Mouse (Mus musculus): ENCODE measurements at regions not wholly inside any gene's neighbourhood (a gene's known extent, or its start where the extent isn't known, plus 50 kb on each side); places are given as distances from the start of the nearest gene placed in this dataset.

DNA sequence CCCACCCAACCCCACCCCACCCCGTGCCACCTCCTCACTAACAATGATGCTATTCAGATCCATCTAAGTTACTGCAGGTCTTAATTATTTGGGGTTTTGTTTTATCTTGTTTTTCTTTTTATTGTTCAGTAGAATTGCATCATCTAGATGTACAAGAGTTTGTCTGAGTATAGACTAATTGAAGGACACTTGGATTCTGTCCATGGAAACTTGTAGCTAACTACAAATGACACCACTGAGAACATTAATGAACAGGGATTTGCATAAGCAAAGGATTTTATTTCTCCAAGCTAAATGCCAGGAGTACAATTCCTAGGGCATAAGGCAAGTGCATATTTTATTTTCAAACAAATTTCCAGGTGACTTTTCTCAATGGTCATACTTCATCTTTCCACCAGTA is 318.4 kb upstream of the Slc7a11 start:
- no peak overlapping the region for H3K9ac ChIP-seq
- ATAC-seq, result no peak
- no peak overlapping the region for H3K4me3 ChIP-seq (replicated peaks)
- no peak overlapping the region for H3K27ac ChIP-seq
- no peaks in the 10 kb centered on the region for H3K36me3 ChIP-seq
- 0% methylated on average over 1 of the region's 1 CpGs for WGBS
- no peaks in the 10 kb centered on the region for H3K4me1 ChIP-seq (replicated peaks)
- no peaks in the 10 kb centered on the region for H3K27me3 ChIP-seq (replicated peaks)
- no peak overlapping the region for H3K4me2 ChIP-seq (replicated peaks)
- H3K9me3 ChIP-seq, result no peaks in the 10 kb centered on the region

DNA sequence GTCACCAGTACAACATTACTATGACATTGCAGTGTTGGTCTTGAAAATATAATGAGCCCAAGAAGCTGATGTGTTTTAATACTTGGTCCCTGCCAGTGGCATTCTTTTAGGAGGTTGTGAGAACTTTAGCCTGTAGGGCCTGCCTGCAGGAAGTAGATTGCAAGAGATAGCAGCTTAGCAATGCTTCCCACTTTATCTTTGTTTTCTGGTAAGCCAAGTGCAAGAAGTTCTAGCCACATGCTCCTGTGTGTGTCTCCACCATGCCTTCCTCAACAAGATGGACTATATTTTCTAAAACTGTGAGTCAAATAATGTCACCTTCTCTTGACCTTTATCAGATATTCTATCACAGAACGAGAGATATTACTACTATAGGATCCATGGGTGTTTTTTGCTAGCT is 314.7 kb upstream of the Slc7a11 start:
- H3K27ac ChIP-seq, result no peak overlapping the region
- no peaks in the 10 kb centered on the region for H3K27me3 ChIP-seq (replicated peaks)
- H3K9me3 ChIP-seq, result no peaks in the 10 kb centered on the region
- ATAC-seq, result no peak
- H3K4me1 ChIP-seq (replicated peaks), result no peaks in the 10 kb centered on the region
- no peak overlapping the region for H3K4me2 ChIP-seq (replicated peaks)
- no peak overlapping the region for H3K4me3 ChIP-seq (replicated peaks)
- H3K36me3 ChIP-seq, result no peaks in the 10 kb centered on the region
- no peak overlapping the region for H3K9ac ChIP-seq
- WGBS, result 79% methylated on average over 1 of the region's 1 CpGs

DNA sequence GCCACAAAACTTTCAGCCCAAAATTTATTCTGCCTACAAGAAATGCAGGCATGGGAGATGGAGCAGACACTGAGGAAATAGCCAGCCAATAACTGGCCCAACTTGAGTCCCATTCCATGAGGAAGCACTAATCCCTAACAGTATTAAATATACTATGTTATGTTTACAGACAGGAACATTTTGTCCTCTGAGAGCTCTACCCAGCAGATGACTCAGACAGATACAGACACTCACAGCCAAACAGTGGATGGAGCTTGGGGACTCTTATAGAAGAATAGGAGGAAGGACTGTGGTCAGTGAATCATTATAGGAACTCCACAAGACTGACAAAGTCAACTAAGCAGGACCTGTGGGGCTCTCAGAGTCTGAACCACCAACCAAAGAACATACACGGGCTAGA is 293.8 kb upstream of the Slc7a11 start:
- H3K27me3 ChIP-seq (replicated peaks), result no peaks in the 10 kb centered on the region
- no peaks in the 10 kb centered on the region for H3K4me1 ChIP-seq (replicated peaks)
- no peak overlapping the region for H3K9ac ChIP-seq
- 79% methylated on average over 1 of the region's 1 CpGs for WGBS
- no peaks in the 10 kb centered on the region for H3K9me3 ChIP-seq
- ATAC-seq, result no peak
- no peak overlapping the region for H3K4me3 ChIP-seq (replicated peaks)
- H3K36me3 ChIP-seq, result no peaks in the 10 kb centered on the region
- no peak overlapping the region for H3K27ac ChIP-seq
- no peak overlapping the region for H3K4me2 ChIP-seq (replicated peaks)

DNA sequence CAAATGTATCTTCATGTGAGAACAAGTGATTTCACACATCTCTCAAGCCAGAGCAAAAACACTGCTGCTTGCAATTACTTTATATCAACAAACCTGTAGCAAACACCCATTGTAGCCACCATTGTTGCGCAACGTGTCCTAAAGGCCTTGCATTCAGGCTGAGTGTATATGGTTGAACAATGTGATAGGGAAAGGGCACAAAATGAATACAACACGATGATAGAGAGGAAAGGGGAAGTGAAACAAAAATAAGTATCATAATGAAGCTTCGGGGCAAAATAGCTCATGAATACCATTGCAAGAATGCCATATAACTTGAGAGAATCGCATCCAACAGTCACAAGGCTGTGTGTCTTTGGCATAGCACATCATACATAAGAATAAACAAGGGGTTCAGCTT is 275.6 kb upstream of the Slc7a11 start:
- H3K27ac ChIP-seq, result no peak overlapping the region
- ATAC-seq, result no peak
- no peaks in the 10 kb centered on the region for H3K4me1 ChIP-seq (replicated peaks)
- H3K9ac ChIP-seq, result no peak overlapping the region
- WGBS, result 87% methylated on average over 5 of the region's 5 CpGs
- no peak overlapping the region for H3K4me2 ChIP-seq (replicated peaks)
- H3K36me3 ChIP-seq, result no peaks in the 10 kb centered on the region
- H3K9me3 ChIP-seq, result no peaks in the 10 kb centered on the region
- no peaks in the 10 kb centered on the region for H3K27me3 ChIP-seq (replicated peaks)
- H3K4me3 ChIP-seq (replicated peaks), result no peak overlapping the region

DNA sequence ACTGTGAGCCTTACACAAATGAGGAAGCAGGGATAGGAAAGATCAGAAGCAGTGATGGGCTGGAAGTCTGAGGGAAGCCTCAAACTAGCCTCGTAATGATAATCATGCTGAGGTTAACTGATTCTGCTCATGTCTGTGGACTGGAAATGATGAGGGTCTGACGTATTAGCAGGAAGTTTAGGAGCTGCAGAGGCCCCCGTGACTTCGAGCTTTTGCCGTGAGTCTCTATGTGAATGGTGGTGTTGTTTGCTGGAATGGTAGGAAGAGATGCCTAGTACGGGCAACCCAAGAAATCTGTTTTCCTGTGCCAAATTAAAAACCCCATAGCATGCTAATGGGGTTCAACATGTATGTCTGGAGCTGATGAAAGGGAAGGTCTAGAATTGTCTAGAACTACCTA is 270.0 kb upstream of the Slc7a11 start:
- H3K4me3 ChIP-seq (replicated peaks), result no peak overlapping the region
- no peak overlapping the region for H3K27ac ChIP-seq
- no peak for ATAC-seq
- no peak overlapping the region for H3K4me2 ChIP-seq (replicated peaks)
- no peak overlapping the region for H3K9ac ChIP-seq
- 90% methylated on average over 6 of the region's 6 CpGs for WGBS
- no peaks in the 10 kb centered on the region for H3K36me3 ChIP-seq
- no peaks in the 10 kb centered on the region for H3K4me1 ChIP-seq (replicated peaks)
- no peaks in the 10 kb centered on the region for H3K27me3 ChIP-seq (replicated peaks)
- H3K9me3 ChIP-seq, result no peaks in the 10 kb centered on the region

DNA sequence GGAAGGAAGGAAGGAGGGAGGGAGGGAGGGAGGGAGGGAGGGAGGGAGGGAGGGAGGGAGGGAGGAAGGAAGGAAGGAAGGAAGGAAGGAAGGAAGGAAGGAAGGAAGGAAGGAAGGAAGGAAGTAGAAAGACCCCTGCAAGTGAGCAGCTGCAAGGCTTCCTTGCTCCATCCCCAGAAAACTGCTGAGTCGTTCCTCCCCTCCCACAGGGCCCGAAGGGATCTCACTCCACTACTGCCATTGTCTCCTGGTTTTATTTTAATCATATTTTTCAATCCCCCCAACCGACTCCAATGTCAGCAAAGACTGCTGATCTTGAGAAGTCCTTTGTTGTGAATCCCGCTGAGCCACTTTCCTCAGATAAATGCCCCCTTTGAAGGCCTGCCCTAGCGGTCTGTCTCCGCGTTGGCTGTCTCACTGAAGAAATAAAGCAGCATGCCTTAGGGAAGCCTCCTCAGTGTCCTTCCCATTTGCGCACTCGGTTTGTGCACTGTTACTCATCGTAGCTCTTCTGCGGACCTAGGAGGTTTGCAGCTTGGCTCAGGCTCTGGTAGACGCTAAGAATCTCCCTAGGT is 266.1 kb upstream of the Slc7a11 start:
- no peak overlapping the region for H3K9ac ChIP-seq
- WGBS, result 36% methylated on average over 12 of the region's 12 CpGs
- H3K27ac ChIP-seq, result no peak overlapping the region
- no peaks in the 10 kb centered on the region for H3K4me1 ChIP-seq (replicated peaks)
- H3K4me3 ChIP-seq (replicated peaks), result no peak overlapping the region
- ATAC-seq, result no peak
- no peaks in the 10 kb centered on the region for H3K9me3 ChIP-seq
- no peaks in the 10 kb centered on the region for H3K27me3 ChIP-seq (replicated peaks)
- H3K4me2 ChIP-seq (replicated peaks), result no peak overlapping the region
- H3K36me3 ChIP-seq, result no peaks in the 10 kb centered on the region

DNA sequence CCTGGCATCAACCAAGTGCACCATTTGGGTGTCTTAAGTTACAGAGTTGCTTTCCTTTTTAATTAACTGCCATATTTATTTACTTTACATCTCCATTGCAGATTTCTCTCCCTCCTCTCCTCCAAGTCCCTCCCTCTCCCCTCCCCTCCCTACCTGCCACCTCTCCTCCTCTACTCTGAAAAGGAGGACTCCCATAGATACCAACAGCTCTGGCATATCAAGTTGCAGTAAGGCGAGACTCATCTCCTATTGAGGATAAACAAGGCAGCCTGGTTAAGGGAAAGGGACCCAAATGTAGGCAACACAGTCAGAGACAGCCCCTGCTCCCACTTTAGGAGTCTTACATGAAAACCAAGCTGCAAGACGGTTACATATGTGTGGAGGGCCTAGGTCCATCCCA is 263.3 kb upstream of the Slc7a11 start:
- no peak overlapping the region for H3K4me2 ChIP-seq (replicated peaks)
- no peak for ATAC-seq
- no peak overlapping the region for H3K4me3 ChIP-seq (replicated peaks)
- H3K9ac ChIP-seq, result no peak overlapping the region
- H3K4me1 ChIP-seq (replicated peaks), result no peaks in the 10 kb centered on the region
- 57% methylated on average over 2 of the region's 2 CpGs for WGBS
- H3K9me3 ChIP-seq, result no peaks in the 10 kb centered on the region
- H3K27me3 ChIP-seq (replicated peaks), result no peaks in the 10 kb centered on the region
- H3K27ac ChIP-seq, result no peak overlapping the region
- no peaks in the 10 kb centered on the region for H3K36me3 ChIP-seq

DNA sequence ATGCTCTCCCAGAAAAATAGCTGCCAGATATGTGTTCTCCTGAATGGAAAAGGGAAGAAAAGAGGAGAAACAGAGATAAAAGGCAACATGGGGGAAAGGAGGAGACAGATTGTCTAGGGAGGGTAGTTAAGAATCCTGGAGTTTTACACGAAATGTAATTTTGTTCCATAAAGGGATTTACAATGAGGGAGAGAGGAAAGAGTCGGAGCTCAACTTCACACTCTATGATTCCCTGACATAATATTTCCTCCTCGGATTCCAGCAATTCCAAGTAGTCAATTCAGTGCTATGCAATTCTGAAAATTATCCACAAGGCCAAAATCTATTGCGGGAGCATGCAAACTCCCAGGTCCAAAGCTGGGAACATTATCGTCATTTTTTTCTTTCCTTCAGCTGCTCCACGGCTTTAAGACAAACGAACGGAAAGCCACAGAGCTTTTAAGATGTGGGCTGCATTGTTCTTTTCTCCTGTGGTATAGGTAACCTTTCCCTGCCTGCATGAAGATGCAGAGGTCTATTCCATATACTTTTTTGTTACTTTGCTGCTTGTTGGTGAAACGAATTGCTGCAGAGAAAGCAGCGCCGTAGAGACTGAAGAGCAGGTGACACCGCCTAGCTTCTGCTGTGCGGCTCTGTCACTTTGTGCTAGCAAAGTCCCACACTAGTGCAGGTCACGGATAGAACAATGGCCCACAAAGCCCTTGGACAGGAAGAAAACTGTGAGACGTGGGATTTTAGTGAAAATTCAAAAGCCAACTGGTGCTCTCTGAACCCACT is 251.7 kb upstream of the Slc7a11 start:
- no peaks in the 10 kb centered on the region for H3K4me1 ChIP-seq (replicated peaks)
- no peak overlapping the region for H3K4me3 ChIP-seq (replicated peaks)
- H3K36me3 ChIP-seq, result no peaks in the 10 kb centered on the region
- WGBS, result 61% methylated on average over 15 of the region's 15 CpGs
- H3K9ac ChIP-seq, result no peak overlapping the region
- ATAC-seq, result no peak
- H3K27ac ChIP-seq, result peak overlapping the region; percentile 40
- no peaks in the 10 kb centered on the region for H3K9me3 ChIP-seq
- no peaks in the 10 kb centered on the region for H3K27me3 ChIP-seq (replicated peaks)
- no peak overlapping the region for H3K4me2 ChIP-seq (replicated peaks)

DNA sequence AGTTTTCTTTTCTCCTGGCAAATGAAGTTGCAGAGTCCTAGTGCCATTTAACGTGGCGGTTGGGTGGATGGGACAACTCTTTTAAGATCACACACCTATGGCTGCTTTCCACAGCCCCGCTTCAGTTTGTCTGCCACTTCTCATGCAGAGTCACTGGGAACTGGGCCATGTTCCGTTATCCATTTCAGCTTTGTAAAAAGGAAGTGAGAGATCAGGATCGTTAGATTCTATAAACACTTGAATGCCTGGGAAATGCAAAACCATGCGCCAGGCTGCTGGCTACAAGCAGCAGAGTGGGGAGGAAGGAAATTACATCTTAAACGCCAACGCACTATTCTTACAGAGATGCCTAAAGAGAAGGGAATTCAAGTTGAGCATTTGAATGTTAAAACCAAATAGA is 251.1 kb upstream of the Slc7a11 start:
- Histone ChIP-seq H3K4me2 (replicated peaks) (no peak overlapping the region), H3K27ac (0 out of 2 replicates have a peak overlapping the region, but pooled peaks have one; percentile 40), H3K36me3 (no peaks in the 10 kb centered on the region), H3K4me3 (replicated peaks) (no peak overlapping the region), H3K27me3 (replicated peaks) (no peaks in the 10 kb centered on the region), H3K4me1 (replicated peaks) (no peaks in the 10 kb centered on the region), H3K9me3 (no peaks in the 10 kb centered on the region), H3K9ac (no peak overlapping the region)
- 35% methylated on average over 8 of the region's 8 CpGs for WGBS
- ATAC-seq, result 0 out of 2 replicates have a peak, but pooled peaks have one; percentile 28

DNA sequence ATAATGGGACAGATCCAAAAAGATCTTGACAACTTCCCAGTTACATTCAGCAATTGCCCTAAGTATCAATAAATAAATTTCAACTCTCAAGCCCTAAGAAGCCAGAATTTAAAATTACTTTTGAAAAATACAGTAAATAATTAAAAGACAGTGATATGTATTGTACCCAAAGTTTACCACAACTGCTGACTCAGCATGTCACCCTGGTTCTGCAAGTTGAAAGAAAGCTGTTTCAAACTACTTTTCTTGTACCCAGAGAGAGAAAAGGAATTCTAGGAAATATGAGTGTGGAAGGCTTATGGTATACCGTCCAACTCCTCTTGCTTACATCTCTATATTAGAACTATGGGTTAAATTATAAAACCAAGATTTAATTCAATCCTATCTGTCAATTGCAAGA is 248.9 kb upstream of the Slc7a11 start:
- H3K36me3 ChIP-seq, result no peaks in the 10 kb centered on the region
- H3K27ac ChIP-seq, result no peak overlapping the region
- no peaks in the 10 kb centered on the region for H3K4me1 ChIP-seq (replicated peaks)
- no peaks in the 10 kb centered on the region for H3K9me3 ChIP-seq
- WGBS, result 97% methylated on average over 1 of the region's 1 CpGs
- H3K27me3 ChIP-seq (replicated peaks), result no peaks in the 10 kb centered on the region
- no peak overlapping the region for H3K4me2 ChIP-seq (replicated peaks)
- H3K4me3 ChIP-seq (replicated peaks), result no peak overlapping the region
- no peak for ATAC-seq
- H3K9ac ChIP-seq, result no peak overlapping the region

DNA sequence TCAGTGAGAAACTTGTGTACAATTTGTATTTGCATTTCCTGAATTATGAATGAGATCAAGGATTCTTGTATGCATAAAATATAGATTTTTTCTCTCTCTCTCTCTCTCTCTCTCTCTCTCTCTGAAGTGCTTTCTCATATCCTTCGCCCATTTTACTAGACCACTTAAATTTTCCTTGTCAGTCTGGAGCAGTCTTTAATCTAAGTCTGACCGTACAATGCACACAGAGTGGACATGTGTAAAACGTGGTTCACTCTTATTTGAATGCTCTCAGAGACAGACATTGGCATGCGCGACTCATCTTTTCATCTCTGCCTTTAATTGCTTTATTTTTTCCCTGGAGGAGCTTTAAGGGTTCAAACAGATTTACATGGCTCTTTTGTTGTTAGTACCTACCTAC is 247.3 kb upstream of the Slc7a11 start:
- ATAC-seq, result no peak
- Histone ChIP-seq H3K4me1 (replicated peaks) (no peaks in the 10 kb centered on the region), H3K4me3 (replicated peaks) (no peak overlapping the region), H3K27me3 (replicated peaks) (no peaks in the 10 kb centered on the region), H3K4me2 (replicated peaks) (no peak overlapping the region), H3K27ac (no peak overlapping the region), H3K36me3 (no peaks in the 10 kb centered on the region), H3K9me3 (no peaks in the 10 kb centered on the region), H3K9ac (no peak overlapping the region)
- WGBS, result 84% methylated on average over 5 of the region's 5 CpGs

DNA sequence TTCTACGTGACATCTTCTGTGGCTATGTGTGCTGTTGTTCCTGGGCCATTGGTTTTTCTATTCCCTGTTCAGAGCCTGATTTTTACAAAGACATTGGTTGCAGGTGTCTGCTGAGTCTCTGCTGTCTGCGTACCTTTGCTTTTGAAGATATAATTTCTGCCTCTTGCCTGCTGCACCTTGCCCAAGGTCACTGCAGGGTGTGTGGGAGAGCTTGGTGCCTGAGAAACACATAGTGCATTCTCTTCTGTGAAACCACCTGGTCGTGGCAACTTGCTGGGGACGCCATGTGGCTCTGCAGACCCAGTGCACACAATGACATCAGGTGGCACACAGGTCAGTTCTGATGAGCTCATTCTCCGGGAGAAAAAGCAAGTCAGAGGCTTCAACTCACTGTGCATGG is 246.0 kb upstream of the Slc7a11 start:
- H3K36me3 ChIP-seq, result no peaks in the 10 kb centered on the region
- ATAC-seq, result no peak
- no peaks in the 10 kb centered on the region for H3K4me1 ChIP-seq (replicated peaks)
- H3K9ac ChIP-seq, result no peak overlapping the region
- no peak overlapping the region for H3K4me3 ChIP-seq (replicated peaks)
- WGBS, result 73% methylated on average over 5 of the region's 5 CpGs
- no peaks in the 10 kb centered on the region for H3K9me3 ChIP-seq
- H3K4me2 ChIP-seq (replicated peaks), result no peak overlapping the region
- no peaks in the 10 kb centered on the region for H3K27me3 ChIP-seq (replicated peaks)
- H3K27ac ChIP-seq, result no peak overlapping the region

DNA sequence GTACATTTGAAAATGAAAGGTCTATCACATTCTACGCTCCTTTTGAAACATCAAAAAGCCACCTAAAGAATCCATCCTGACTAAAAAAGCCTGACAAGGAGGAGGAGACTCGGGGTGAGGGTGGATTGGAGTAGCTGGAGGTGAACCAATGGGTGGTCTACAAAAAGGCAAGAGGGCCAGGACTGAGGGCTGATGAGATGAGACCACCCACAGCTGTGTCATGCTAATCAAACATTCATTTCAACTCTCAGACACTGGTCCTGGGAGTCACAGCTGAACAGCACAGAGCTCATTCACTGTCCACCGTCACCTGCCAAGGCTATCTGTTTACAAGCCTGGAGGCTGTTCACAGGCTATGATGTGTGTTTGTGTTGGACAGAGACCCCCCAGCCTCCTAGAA is 244.3 kb upstream of the Slc7a11 start:
- no peak for ATAC-seq
- Histone ChIP-seq H3K4me3 (replicated peaks) (no peak overlapping the region), H3K4me1 (replicated peaks) (no peaks in the 10 kb centered on the region), H3K4me2 (replicated peaks) (no peak overlapping the region), H3K9me3 (no peaks in the 10 kb centered on the region), H3K27ac (no peak overlapping the region), H3K27me3 (replicated peaks) (no peaks in the 10 kb centered on the region), H3K9ac (no peak overlapping the region), H3K36me3 (no peaks in the 10 kb centered on the region)
- 51% methylated on average over 3 of the region's 3 CpGs for WGBS
